Mouse (Mus musculus) liver, adult 2 months (tissue): ENCODE results near the gene Tenm3.

Source experiments
- CTCF ChIP-seq: fragments of 200-500 bp; IDR thresholded peaks from 2 replicates; pipeline ENCODE4 v1.5.1; 2011; ENCODE audit warnings: low read depth, low read length, control low read depth
- POLR2A ChIP-seq: fragments of 200-500 bp; IDR thresholded peaks from 2 replicates; pipeline ENCODE4 v1.6.1; 2011; ENCODE audit warnings: low read length, control low read depth; ENCODE audit not compliant: insufficient read depth; ENCODE audit errors: extremely low read depth

DNA sequence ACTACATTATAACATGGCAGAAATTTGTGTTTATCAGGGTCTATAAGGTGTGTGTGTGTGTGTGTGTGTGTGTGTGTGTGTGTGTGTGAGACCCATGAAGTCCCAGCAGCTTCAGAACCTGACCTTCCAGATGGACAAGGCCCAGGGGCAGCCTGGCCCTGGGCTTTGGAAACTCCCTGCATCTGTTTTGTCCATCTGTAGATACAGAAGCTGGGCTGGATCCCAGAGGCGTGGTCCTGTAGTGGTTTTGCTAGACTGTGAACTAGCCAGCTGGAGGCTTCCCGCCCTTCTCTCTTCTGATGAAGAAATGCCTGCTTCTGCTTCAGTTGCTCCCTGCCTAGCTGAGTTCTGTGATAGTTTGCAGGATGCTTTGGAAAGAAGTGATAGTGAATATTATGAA, 599.9 kb downstream of the Tenm3 start:
- TF ChIP-seq POLR2A = no peak
- no peak for TF ChIP-seq CTCF
